Mouse (Mus musculus) heart, adult 9 months (tissue): ENCODE results near the gene Olfr372.
A peak's percentile ranks its signal among the peaks of the same experiment; 100 is the strongest.

Experiments
- DNase-seq, 2 experiments: peaks; one replicate each; pipeline ENCODE4 v3.0.0; 2022; ENCODE audit warnings: low spot score in 2 of 2

Olfr372 gene

DNA sequence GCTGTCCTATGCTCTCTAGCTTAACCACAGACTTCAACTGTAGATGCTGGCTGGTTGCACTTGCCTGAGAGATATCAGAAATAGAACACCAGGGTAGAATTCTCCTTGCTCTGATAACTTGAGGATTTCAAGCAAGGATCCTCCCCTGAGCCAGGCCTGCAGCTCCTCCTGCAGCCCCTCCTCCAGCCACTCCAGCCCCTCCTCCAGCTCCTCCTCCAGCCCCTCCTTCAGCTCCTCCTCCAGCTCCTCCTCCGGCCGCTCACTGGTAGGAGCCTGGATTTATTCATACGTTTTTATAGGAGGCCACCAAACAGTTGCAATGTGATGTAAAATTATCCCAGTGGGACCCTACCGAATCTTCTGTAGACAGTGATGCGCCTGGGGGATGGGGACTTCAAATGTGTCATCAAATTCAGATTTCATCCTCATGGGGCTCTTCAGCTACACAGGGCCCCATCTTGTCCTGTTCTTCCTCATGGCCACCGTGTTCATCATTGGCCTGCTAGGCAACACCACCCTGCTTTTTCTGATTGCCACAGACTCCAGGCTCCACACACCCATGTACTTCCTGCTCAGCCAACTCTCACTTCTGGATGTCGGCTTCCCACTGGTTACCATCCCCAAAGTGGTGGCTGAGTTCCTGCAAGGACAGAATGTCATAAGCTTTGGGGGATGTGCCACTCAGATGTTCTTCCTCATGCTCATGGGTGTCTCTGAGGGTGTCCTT lies 58.5 kb downstream of the Olfr372 start:
- peak; percentile 18 to 19 for DNase-seq

DNA sequence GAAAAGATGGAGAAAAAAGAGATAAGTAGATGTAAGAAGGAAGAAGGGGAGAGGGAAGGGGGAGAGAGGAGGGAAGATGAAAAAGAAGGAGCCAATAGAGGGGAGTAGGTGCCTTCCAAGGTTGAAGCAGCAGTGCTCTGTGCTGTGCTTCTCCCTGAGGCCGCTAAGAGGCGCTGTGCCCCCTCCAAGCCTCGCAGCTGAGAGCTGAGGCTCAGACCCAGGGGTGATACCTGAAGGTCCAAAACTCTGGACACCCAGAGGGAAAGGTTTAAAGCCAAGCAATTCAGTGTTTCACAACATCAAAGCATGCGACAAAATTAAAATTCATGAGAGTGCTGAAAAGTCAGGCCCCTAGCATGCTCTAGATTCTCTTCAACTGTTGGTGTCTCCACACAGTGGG lies 64.1 kb downstream of the Olfr372 start:
- DNase-seq: no peak

DNA sequence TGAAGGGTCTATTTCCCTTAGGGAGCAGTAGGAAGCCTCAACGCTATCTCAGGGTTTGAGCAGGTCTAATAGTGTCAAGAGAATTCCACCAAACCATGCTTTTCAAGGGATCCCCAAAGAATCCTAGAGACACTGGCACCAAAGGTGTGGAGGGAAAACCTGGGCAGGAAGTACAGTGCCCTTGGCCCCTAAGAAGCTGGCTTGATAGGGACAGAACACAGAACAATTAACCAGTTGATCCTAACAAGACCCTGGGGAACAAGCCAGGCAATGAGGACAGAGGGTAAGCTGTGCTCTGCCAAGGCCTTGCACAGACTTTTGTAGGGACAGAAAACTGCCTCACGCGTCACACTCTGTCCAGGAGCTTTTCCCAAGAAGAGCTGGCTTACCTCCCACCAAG lies 65.7 kb downstream of the Olfr372 start, which contains the start of gene Olfr374:
Gene Olfr374 (plus strand): TSS at position 301 of the 400 bp plus-strand sequence.
- no peak for DNase-seq
